Comparison of ENCODE assay signal across 12 mouse cellular contexts in genomic region chr7:128403586-128403985, GRCm38 (mm10).
"Had no signal": no experiment of that assay in that cellular context is flagged by ENCODE, and none has a peak within 500 bp of the region (broad histone marks: within the 10 kb centered on the region; RNA-seq: fewer than 3 reads in every experiment).

No protein-coding gene starts in this region.

- H3K36me3 ChIP-seq: limb, embryonic 12.5 days; lung, embryonic 15.5 days; midbrain, embryonic 10.5 days; midbrain, embryonic 15.5 days; neural tube, embryonic 12.5 days had no signal

- H3K9me3 ChIP-seq: limb, embryonic 12.5 days; lung, embryonic 15.5 days; midbrain, embryonic 10.5 days; midbrain, embryonic 15.5 days; neural tube, embryonic 12.5 days had no signal

- H3K4me3 ChIP-seq: layer of hippocampus, adult 2 months; limb, embryonic 12.5 days; lung, embryonic 15.5 days; midbrain, embryonic 10.5 days; midbrain, embryonic 15.5 days; neural tube, embryonic 12.5 days had no signal

- H3K27ac ChIP-seq: layer of hippocampus, adult 2 months; limb, embryonic 12.5 days; lung, embryonic 15.5 days; midbrain, embryonic 10.5 days; midbrain, embryonic 15.5 days; neural tube, embryonic 12.5 days had no signal

- H3K4me1 ChIP-seq: limb, embryonic 12.5 days; midbrain, embryonic 10.5 days; midbrain, embryonic 15.5 days; neural tube, embryonic 12.5 days had no signal

- H3K9ac ChIP-seq: limb, embryonic 12.5 days; lung, embryonic 15.5 days; midbrain, embryonic 15.5 days; neural tube, embryonic 12.5 days had no signal

- DNase-seq: kidney, adult 18-20 months; kidney, postnatal 10 days; kidney, postnatal 4 days; thymus, postnatal 36 days had no signal

- H3K27me3 ChIP-seq: limb, embryonic 12.5 days; lung, embryonic 15.5 days; midbrain, embryonic 15.5 days; neural tube, embryonic 12.5 days had no signal

- H3K4me2 ChIP-seq: limb, embryonic 12.5 days; lung, embryonic 15.5 days; midbrain, embryonic 15.5 days; neural tube, embryonic 12.5 days had no signal

- ATAC-seq: hindbrain, embryonic 16.5 days; inflammation-experienced regulatory T-cells, adult 6 months; midbrain, embryonic 15.5 days had no signal
